Mouse (Mus musculus) MEL (cell line): ENCODE data around the gene Eif4h. TPM values are rescaled to one million over a fixed set of nuclear protein-coding genes. Genes with fewer than 3 reads are reported as not detected.

Experiments
- DNase-seq: peaks from one replicate; pipeline ENCODE4 v3.0.0; 2011; ENCODE audit warnings: low read depth, low spot score
- H3K27ac ChIP-seq: 2 replicates; pipeline ENCODE4 v1.5.1; 2012; ENCODE audit warnings: low read depth, mild to moderate bottlenecking, control low read depth, low read length, moderate library complexity; ENCODE audit not compliant: control insufficient read depth
- H3K27me3 ChIP-seq, 2 experiments: fragments of 150-350 bp in 1 of 2; sonication (generic) in 1 of 2; 2 replicates each; pipeline ENCODE4 v1.6.1; 2012; ENCODE audit warnings: low read length in 2 of 2, mild to moderate bottlenecking in 2 of 2, improper control_type of control experiment in 1 of 2, moderate library complexity in 1 of 2; ENCODE audit not compliant: insufficient read depth in 2 of 2, control insufficient read depth in 1 of 2
- H3K36me3 ChIP-seq, 2 experiments: 2 replicates each; pipeline ENCODE4 v1.6.1; 2012 to 2014; ENCODE audit warnings: low read length in 2 of 2, improper control_type of control experiment in 1 of 2, inconsistent platforms in 1 of 2, mild to moderate bottlenecking in 1 of 2; ENCODE audit not compliant: insufficient read depth in 2 of 2, control insufficient read depth in 1 of 2
- H3K4me1 ChIP-seq, 2 experiments: fragments of 150-350 bp in 1 of 2; sonication (generic) in 1 of 2; 2 replicates each; pipeline ENCODE4 v1.6.1; 2012; ENCODE audit warnings: low read length in 2 of 2, improper control_type of control experiment in 1 of 2, mild to moderate bottlenecking in 1 of 2; ENCODE audit not compliant: insufficient read depth in 2 of 2, control insufficient read depth in 1 of 2
- H3K4me3 ChIP-seq, 2 experiments: fragments of 150-350 bp in 1 of 2; sonication (generic) in 1 of 2; 2 replicates each; pipeline ENCODE4 v1.5.1; 2012; ENCODE audit warnings: low read depth in 2 of 2, low read length in 2 of 2, mild to moderate bottlenecking in 2 of 2, moderate library complexity in 2 of 2, control low read depth in 1 of 2, improper control_type of control experiment in 1 of 2; ENCODE audit not compliant: control insufficient read depth in 1 of 2, insufficient read depth in 1 of 2
- H3K79me2 ChIP-seq: 2 replicates; pipeline ENCODE4 v1.6.1; 2012; ENCODE audit warnings: mild to moderate bottlenecking, low read length, moderate library complexity; ENCODE audit not compliant: control insufficient read depth, poor library complexity, insufficient read depth
- H3K9ac ChIP-seq: 2 replicates; pipeline ENCODE4 v1.6.1; 2012; ENCODE audit warnings: low read depth, mild to moderate bottlenecking, control low read depth, low read length, moderate library complexity; ENCODE audit not compliant: control insufficient read depth, poor library complexity, severe bottlenecking
- H3K9me3 ChIP-seq: fragments of 150-350 bp; sonication (generic); replicated peaks from 2 replicates; pipeline ENCODE4 v1.6.1; 2012; ENCODE audit warnings: mild to moderate bottlenecking, low read length, improper control_type of control experiment, moderate library complexity; ENCODE audit not compliant: insufficient read depth
- BHLHE40 ChIP-seq: IDR thresholded peaks from 2 replicates; pipeline ENCODE4 v1.6.1; 2012; ENCODE audit warnings: low read depth, mild to moderate bottlenecking, inconsistent platforms, low read length, improper control_type of control experiment, borderline replicate concordance
- CHD2 ChIP-seq: IDR thresholded peaks from 2 replicates; pipeline ENCODE4 v1.6.1; 2011; ENCODE audit warnings: low read length, improper control_type of control experiment
- ELF1 ChIP-seq: IDR thresholded peaks from 2 replicates; pipeline ENCODE4 v1.6.1; 2014; ENCODE audit warnings: low read depth, mild to moderate bottlenecking, inconsistent platforms, low read length, improper control_type of control experiment, moderate library complexity
- EP300 ChIP-seq, 2 experiments: IDR thresholded peaks; 2 replicates each; pipeline ENCODE4 v1.6.1; 2011; ENCODE audit warnings: improper control_type of control experiment in 2 of 2, low read length in 2 of 2, low read depth in 1 of 2, mild to moderate bottlenecking in 1 of 2
- ETS1 ChIP-seq: IDR thresholded peaks from 2 replicates; pipeline ENCODE4 v1.6.1; 2012; ENCODE audit warnings: low read depth, mild to moderate bottlenecking, inconsistent platforms, low read length, improper control_type of control experiment, moderate library complexity
- GATA1 ChIP-seq: IDR thresholded peaks from 2 replicates; pipeline ENCODE4 v1.6.1; 2011; ENCODE audit warnings: low read depth, low read length, improper control_type of control experiment
- MAZ ChIP-seq: IDR thresholded peaks from 2 replicates; pipeline ENCODE4 v1.6.1; 2012; ENCODE audit warnings: low read depth, mild to moderate bottlenecking, inconsistent platforms, low read length, improper control_type of control experiment
- MEF2A ChIP-seq: IDR thresholded peaks from 2 replicates; pipeline ENCODE4 v1.6.1; 2014; ENCODE audit warnings: low read depth, mild to moderate bottlenecking, inconsistent platforms, low read length, improper control_type of control experiment; ENCODE audit not compliant: poor library complexity, insufficient replicate concordance, severe bottlenecking; ENCODE audit errors: extremely low read depth
- MXI1 ChIP-seq: IDR thresholded peaks from 2 replicates; pipeline ENCODE4 v1.6.1; 2011; ENCODE audit warnings: mild to moderate bottlenecking, low read depth, low read length, improper control_type of control experiment
- MYB ChIP-seq: IDR thresholded peaks from 2 replicates; pipeline ENCODE4 v1.6.1; 2011; ENCODE audit warnings: mild to moderate bottlenecking, low read depth, low read length, improper control_type of control experiment
- POLR2AphosphoS5 ChIP-seq: IDR thresholded peaks from 2 replicates; pipeline ENCODE4 v1.6.1; 2012; ENCODE audit warnings: low read depth, borderline replicate concordance, mild to moderate bottlenecking, inconsistent platforms, low read length, moderate library complexity, mixed read lengths
- RAD21 ChIP-seq: IDR thresholded peaks from 2 replicates; pipeline ENCODE4 v1.6.1; 2011; ENCODE audit warnings: mild to moderate bottlenecking, low read depth, low read length, improper control_type of control experiment
- SIN3A ChIP-seq: IDR thresholded peaks from 2 replicates; pipeline ENCODE4 v1.6.1; 2012; ENCODE audit warnings: low read length, improper control_type of control experiment, inconsistent platforms
- SMC3 ChIP-seq: IDR thresholded peaks from 2 replicates; pipeline ENCODE4 v1.6.1; 2011; ENCODE audit warnings: low read depth, low read length, improper control_type of control experiment
- TBP ChIP-seq: IDR thresholded peaks from 2 replicates; pipeline ENCODE4 v1.8.0; 2011; ENCODE audit warnings: low read depth, low read length, improper control_type of control experiment
- TCF12 ChIP-seq: IDR thresholded peaks from 2 replicates; pipeline ENCODE4 v1.6.1; 2014; ENCODE audit warnings: low read depth, mild to moderate bottlenecking, inconsistent platforms, low read length, improper control_type of control experiment, moderate library complexity
- ZC3H11A ChIP-seq: IDR thresholded peaks from 2 replicates; pipeline ENCODE4 v1.6.1; 2012; ENCODE audit warnings: low read depth, mild to moderate bottlenecking, inconsistent platforms, low read length, improper control_type of control experiment
- polyA plus RNA-seq, 2 experiments: library from polyadenylated mRNA; stranded (reverse) in 1 of 2; unstranded in 1 of 2; fragments of >175 nt in 1 of 2; fragments of >200 nt in 1 of 2; gene quantifications; 2 replicates each; pipeline versions ENCODE4 v1.2.1 to v1.2.4; 2012; ENCODE audit warnings: low replicate concordance in 2 of 2, low read depth in 1 of 2; ENCODE audit not compliant: insufficient read length in 2 of 2, insufficient read depth in 1 of 2, missing spikeins in 1 of 2
- total RNA-seq: library from RNA; depleted of rRNA; stranded (reverse); fragments of 300-350 nt; gene quantifications from 2 replicates; pipeline ENCODE4 v1.2.3, GENCODE M21; 2012

Gene Eif4h
- total and polyA plus RNA-seq, 3 experiments, result 167 to 515 (median 471) TPM

DNA sequence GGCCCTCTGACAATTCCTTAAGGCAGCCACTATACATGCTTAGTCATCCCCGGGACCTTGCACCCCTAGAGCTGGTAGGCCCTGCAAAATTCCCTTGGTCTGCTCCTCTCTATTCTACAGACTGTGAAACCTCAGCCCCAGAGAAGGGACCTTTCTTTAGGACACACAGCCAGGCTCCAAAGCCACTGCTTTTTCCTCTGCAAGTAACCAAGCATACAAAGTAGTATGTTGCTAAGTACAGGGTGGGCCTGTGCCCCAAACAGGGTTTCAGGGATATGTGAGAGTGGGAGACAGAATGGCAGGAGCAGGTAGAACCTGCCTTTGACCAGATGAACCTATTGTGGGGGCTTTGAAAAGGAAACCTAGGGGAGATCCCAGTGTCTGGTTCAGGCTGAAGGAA lies 47.9 kb upstream of the Eif4h start:
- DNase-seq, result no peak
- H3K27me3 ChIP-seq, result no peaks in the 10 kb centered on the region
- no peak overlapping the region for H3K4me3 ChIP-seq
- TF ChIP-seq ZC3H11A (no peak), RAD21 (no peak), TCF12 (no peak), MEF2A (no peak), ELF1 (no peak), SIN3A (no peak), TBP (no peak), GATA1 (no peak), POLR2AphosphoS5 (no peak), EP300 (IDR thresholded peaks at IDR 0.05; ENCODE audit: low read depth in 1 of 2, low read length in 2 of 2) (no peak)
- no peaks in the 10 kb centered on the region for H3K4me1 ChIP-seq
- H3K9me3 ChIP-seq, result no peaks in the 10 kb centered on the region
- 0 out of 4 replicates have a peak, but pooled peaks cover 0 to 5% of the 10 kb centered on the region in 2 experiments for H3K36me3 ChIP-seq
- H3K79me2 ChIP-seq, result peaks cover 4% of the 10 kb centered on the region; the same call in 1 of the 2 replicates
- no peak overlapping the region for H3K27ac ChIP-seq
- H3K9ac ChIP-seq, result no peak overlapping the region

DNA sequence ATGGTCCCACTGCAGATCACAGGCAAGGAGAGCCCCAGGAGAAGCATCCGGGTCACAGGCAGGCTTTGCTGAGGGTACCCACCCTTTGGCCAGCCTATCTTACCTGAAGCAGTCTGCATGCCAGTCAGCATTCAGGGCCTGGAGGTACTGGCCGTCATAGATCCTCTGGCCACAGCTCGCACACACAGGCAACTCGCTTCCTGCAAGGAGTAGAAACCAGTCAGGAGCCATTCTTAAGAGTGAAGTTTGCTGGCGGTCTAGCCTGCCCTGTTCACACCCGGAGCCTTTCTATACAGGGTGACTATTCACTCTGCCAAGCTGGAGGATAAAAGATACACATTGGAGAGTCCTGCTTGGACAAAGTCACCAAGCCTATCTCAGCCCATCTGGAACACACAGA lies 47.3 kb upstream of the Eif4h start:
- H3K27ac ChIP-seq, result no peak overlapping the region
- H3K79me2 ChIP-seq, result peaks cover 4% of the 10 kb centered on the region; the same call in 1 of the 2 replicates
- no peak for DNase-seq
- no peak overlapping the region for H3K9ac ChIP-seq
- no peaks in the 10 kb centered on the region for H3K27me3 ChIP-seq
- no peaks in the 10 kb centered on the region for H3K4me1 ChIP-seq
- 0 out of 4 replicates have a peak, but pooled peaks cover 0 to 5% of the 10 kb centered on the region in 2 experiments for H3K36me3 ChIP-seq
- no peak overlapping the region for H3K4me3 ChIP-seq
- H3K9me3 ChIP-seq, result no peaks in the 10 kb centered on the region
- TF ChIP-seq BHLHE40, result no peak
- no peak for TF ChIP-seq MAZ
- no peak for TF ChIP-seq EP300 (IDR thresholded peaks at IDR 0.05; ENCODE audit: low read depth in 1 of 2, low read length in 2 of 2)
- TF ChIP-seq SMC3, result no peak
- no peak for TF ChIP-seq ELF1
- no peak for TF ChIP-seq CHD2
- no peak for TF ChIP-seq ETS1
- no peak for TF ChIP-seq MXI1
- TF ChIP-seq MYB, result no peak
- TF ChIP-seq POLR2AphosphoS5, result no peak
